Mouse (Mus musculus) midbrain, embryonic 14.5 days (tissue): ENCODE measurements around the gene Zfp629. TPM values are rescaled to one million over a fixed set of nuclear protein-coding genes. Genes with fewer than 3 reads are reported as not detected.

Experiments used
- ATAC-seq: fragments of 200-750 bp; cut with Nextera tagmentation; 2 replicates; pipeline ENCODE4 v1.8.0; 2017; ENCODE audit warnings: moderate number of reproducible peaks, moderate library complexity; ENCODE audit not compliant: low FRiP score, low TSS enrichment
- DNase-seq: peaks from one replicate; pipeline ENCODE4 v3.0.0-alpha.2; 2015
- H3K27ac ChIP-seq: fragments of 300-500 bp; sonication (generic); replicated peaks from 2 replicates; pipeline ENCODE4 v1.5.1; 2014; ENCODE audit warnings: mild to moderate bottlenecking, low read depth, low read length, moderate library complexity
- H3K27me3 ChIP-seq: fragments of 300-500 bp; sonication (generic); 2 replicates; pipeline ENCODE4 v1.6.1; 2014; ENCODE audit warnings: low read length, control low read depth, mixed read lengths; ENCODE audit not compliant: control insufficient read depth, insufficient read depth
- H3K36me3 ChIP-seq: fragments of 300-500 bp; sonication (generic); 2 replicates; pipeline ENCODE4 v1.6.1; 2014; ENCODE audit warnings: low read length, control low read depth; ENCODE audit not compliant: control insufficient read depth, insufficient read depth
- H3K4me1 ChIP-seq: fragments of 300-500 bp; sonication (generic); 2 replicates; pipeline ENCODE4 v1.6.1; 2014; ENCODE audit warnings: mild to moderate bottlenecking, antibody characterized with exemption, low read length, control low read depth; ENCODE audit not compliant: control insufficient read depth, insufficient read depth
- H3K4me2 ChIP-seq: fragments of 300-500 bp; sonication (generic); 2 replicates; pipeline ENCODE4 v1.6.1; 2014; ENCODE audit warnings: mild to moderate bottlenecking, low read length, moderate library complexity
- H3K4me3 ChIP-seq: fragments of 300-500 bp; sonication (generic); replicated peaks from 2 replicates; pipeline ENCODE4 v1.5.1; 2014; ENCODE audit warnings: low read depth, low read length
- H3K9ac ChIP-seq: fragments of 300-500 bp; sonication (generic); replicated peaks from 2 replicates; pipeline ENCODE4 v1.6.1; 2014; ENCODE audit warnings: mild to moderate bottlenecking, low read length, moderate library complexity
- H3K9me3 ChIP-seq: fragments of 300-500 bp; sonication (generic); 2 replicates; pipeline ENCODE4 v1.6.1; 2016; ENCODE audit warnings: low read length, control low read depth, mixed read lengths; ENCODE audit not compliant: control insufficient read depth
- WGBS: fragments of 180-500 bp; shearing (Covaris S2); extraction: QIAGEN DNeasy Blood & Tissue Kit; methylation state at CpG from one replicate; pipeline ENCODE4 v1.1.7; 2014; 5-methylcytosine and 5-hydroxymethylcytosine counted together
- polyA plus RNA-seq: library from polyadenylated mRNA; unstranded; fragments of >200 nt; fragmentation: Nextera tagmentation; extraction: Ambion mirVana; gene quantifications from 2 replicates; pipeline ENCODE4 v1.2.1, GENCODE M21; 2014

Zfp629 gene
- polyA plus RNA-seq, 1 experiment from 2014 or later, result 31.6 TPM

DNA sequence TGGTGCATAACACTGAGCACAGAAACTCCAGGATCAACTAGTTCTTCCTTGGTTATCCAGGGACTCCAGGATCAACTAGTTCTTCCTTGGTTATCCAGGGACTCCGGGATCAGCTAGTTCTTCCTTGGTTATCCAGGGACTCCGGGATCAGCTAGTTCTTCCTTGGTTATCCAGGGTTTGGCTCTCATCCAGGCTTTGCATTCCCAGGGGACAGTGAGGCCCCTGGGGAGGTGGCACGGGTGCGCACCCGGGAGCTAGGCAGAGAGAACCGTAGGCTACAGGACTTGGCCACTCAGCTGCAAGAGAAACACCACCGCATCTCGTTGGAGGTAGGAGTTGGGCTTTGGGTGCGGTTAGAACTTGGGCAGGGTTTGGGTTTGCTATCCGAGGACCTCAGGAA lies 24.5 kb downstream of the Zfp629 start:
- no peak for DNase-seq
- 95% methylated on average over 10 of the region's 10 CpGs for WGBS
- H3K4me1 ChIP-seq, result peaks cover 14% of the 10 kb centered on the region; the same call in 1 of the 2 replicates
- no peak for ATAC-seq
- no peak overlapping the region for H3K4me3 ChIP-seq
- no peak overlapping the region for H3K4me2 ChIP-seq
- H3K27me3 ChIP-seq, result no peaks in the 10 kb centered on the region
- peaks cover 66% of the 10 kb centered on the region for H3K36me3 ChIP-seq
- H3K9me3 ChIP-seq, result no peaks in the 10 kb centered on the region
- H3K9ac ChIP-seq, result no peak overlapping the region
- no peak overlapping the region for H3K27ac ChIP-seq

DNA sequence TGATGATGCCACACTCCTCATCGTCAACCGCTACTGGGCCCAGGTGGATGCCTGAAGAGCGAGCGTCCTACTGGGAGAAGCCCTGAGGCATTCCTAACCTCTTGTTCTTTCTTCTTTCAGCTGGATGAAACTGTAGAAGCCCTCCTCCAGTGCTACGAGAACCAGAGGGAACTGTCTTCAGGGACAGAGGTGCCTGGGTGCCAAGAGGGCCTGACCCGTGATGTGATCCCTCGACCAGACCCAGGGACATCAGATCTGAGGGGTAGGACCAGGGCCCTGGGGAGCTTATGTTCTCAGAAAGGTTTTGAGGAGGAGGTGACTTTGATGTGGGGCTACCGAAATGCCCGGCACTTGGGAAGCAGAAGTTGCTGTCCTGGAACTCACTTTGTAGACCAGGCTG lies 26.0 kb downstream of the Zfp629 start:
- Histone ChIP-seq H3K9ac (no peak overlapping the region), H3K36me3 (peaks cover 58% of the 10 kb centered on the region)
- WGBS, result 92% methylated on average over 9 of the region's 9 CpGs

DNA sequence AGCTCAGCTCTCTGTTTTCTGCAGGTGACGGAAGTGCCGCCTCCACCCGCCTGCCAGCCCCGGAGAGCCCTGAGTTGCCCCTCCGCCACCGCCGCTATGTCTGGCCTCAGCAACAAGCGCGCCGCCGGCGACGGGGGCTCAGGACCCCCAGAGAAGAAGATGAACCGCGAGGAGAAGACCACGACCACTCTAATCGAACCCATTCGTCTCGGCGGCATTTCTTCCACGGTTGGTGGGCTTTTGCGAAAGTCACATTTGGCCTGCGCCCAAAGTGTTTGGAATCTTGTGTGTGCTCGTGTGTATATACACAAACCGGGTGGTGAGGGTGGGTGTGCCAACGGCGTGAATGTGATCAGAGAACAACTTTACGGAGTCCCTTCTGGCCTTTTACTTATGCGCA lies 26.7 kb downstream of the Zfp629 start:
- 6% methylated on average over 29 of the region's 29 CpGs for WGBS

More for the DNA sequence above, 26.0 kb downstream of the Zfp629 start:
- peak overlapping the region; percentile 89 for H3K4me3 ChIP-seq
- no peak for DNase-seq
- peak overlapping the region; percentile 89 for H3K4me2 ChIP-seq
- H3K4me1 ChIP-seq, result peaks cover 14% of the 10 kb centered on the region; the same call in 1 of the 2 replicates
- no peaks in the 10 kb centered on the region for H3K27me3 ChIP-seq
- no peaks in the 10 kb centered on the region for H3K9me3 ChIP-seq
- no peak for ATAC-seq
- H3K27ac ChIP-seq, result no peak overlapping the region

DNA sequence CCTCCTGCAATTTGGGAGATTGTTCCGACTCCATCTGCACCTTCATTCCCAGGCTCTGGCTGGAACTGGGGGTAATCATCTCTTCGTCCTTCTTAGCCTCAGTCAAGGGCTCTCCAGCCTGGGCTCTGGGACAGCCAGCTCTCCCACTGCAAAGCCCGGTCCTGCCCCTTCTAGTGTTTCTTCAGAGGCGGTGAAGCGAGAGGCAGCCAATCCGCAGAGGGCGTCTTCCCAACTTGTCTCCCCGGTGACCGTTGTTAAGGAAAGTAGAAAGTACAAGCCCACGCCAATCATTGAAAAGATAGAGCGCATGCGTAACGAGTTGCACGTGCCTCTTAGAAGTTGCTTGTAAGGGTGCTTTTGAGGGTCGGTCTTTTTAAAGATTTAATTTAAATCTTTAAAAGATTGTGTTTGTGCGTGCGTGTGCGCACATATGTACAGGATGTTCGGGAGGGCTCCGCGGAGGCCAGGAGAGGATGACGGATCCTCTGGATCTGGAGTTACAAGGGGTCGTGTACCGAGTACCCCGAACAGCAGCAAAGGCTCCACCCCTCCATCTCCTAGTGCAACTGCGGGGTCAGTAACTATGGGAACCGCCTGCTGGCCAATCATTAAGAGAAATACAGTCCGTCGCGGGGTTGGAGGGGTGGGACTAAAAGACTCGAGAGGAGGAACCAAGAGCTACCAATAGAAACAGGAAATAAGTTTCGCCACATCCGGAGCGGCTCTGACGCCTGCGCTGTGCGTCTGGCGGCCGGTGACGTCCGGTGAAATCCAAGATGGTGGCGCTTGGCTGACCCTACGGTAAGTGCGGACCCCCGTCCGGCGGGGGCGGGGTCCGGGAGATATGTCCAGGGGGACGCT lies 27.4 kb downstream of the Zfp629 start, which contains the start of the genes Ccdc189 and Rnf40:
Gene Ccdc189 (minus strand): TSS at position 585 of the 861 bp plus-strand sequence.
Gene Rnf40 (plus strand): TSS at position 757 of the 861 bp plus-strand sequence.
- under 1% methylated on average over 50 of the region's 50 CpGs for WGBS
- peaks cover 57% of the 10 kb centered on the region for H3K36me3 ChIP-seq
- peak; percentile 97 for DNase-seq
- H3K9me3 ChIP-seq, result no peaks in the 10 kb centered on the region
- peak within 1 kb of the TSS; percentile 76 for H3K27ac ChIP-seq
- peak; percentile 97 for ATAC-seq
- H3K4me3 ChIP-seq, result peak within 1 kb of the TSS; percentile 89
- no peaks in the 10 kb centered on the region for H3K27me3 ChIP-seq
- H3K4me1 ChIP-seq, result peaks cover 14% of the 10 kb centered on the region; the same call in 1 of the 2 replicates
- peak within 1 kb of the TSS; percentile 74 for H3K9ac ChIP-seq
- H3K4me2 ChIP-seq, result peak within 1 kb of the TSS; percentile 89

More for the DNA sequence above, 26.7 kb downstream of the Zfp629 start:
- Histone ChIP-seq H3K4me1 (peaks cover 14% of the 10 kb centered on the region; the same call in 1 of the 2 replicates), H3K4me2 (peak overlapping the region; percentile 89), H3K9me3 (no peaks in the 10 kb centered on the region), H3K27ac (peak overlapping the region; percentile 68), H3K9ac (peak overlapping the region; percentile 74), H3K36me3 (peaks cover 57% of the 10 kb centered on the region), H3K27me3 (no peaks in the 10 kb centered on the region), H3K4me3 (peak overlapping the region; percentile 89)
- ATAC-seq (no peak), DNase-seq (no peak)

DNA sequence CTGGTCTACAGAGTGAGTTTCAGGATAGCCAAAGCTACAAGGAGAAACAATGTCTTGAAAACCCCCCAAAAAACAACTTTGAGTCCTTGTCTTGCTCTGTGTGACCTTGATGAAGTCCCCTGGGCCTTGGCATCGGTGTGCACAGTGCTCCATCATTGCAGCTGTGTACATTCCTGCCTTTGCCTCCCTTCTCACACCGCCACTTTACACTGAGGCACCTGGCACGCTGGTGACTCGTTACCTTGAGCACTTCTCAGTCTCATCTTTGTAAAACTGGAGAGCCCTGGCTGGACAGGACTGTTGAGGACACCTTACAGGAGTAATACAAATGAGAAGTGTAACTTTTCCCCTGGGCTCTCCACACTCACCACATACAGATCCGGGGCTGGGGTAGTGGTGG lies 28.4 kb downstream of the Zfp629 start:
- Histone ChIP-seq H3K36me3 (peaks cover 57% of the 10 kb centered on the region), H3K4me1 (peaks cover 14% of the 10 kb centered on the region; the same call in 1 of the 2 replicates), H3K4me3 (peak overlapping the region; percentile 89; the same call in 1 of the 2 replicates), H3K27ac (no peak overlapping the region), H3K9me3 (no peaks in the 10 kb centered on the region), H3K4me2 (peak overlapping the region; percentile 89), H3K27me3 (no peaks in the 10 kb centered on the region), H3K9ac (no peak overlapping the region)
- 82% methylated on average over 5 of the region's 5 CpGs for WGBS
- DNase-seq (no peak), ATAC-seq (no peak)

DNA sequence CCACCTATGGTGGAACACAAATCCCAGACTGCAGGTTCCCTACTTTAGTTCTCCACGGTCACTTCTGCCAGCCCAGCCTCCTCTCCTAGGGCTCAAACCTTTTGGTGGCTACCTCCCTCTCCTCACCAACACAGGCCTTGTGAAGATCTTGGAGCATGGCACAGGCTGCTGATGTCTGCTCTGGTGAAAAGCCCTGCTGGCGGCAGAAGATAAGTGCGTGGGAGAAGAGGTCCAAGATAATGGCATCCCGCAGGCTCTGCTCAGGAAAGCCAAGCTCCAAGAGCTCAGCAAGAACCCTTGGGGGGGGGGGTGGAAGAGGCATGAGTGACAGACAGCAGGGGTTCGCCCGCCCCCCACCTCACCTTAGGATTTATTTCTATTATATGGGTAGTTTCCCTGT lies 29.4 kb downstream of the Zfp629 start:
- Histone ChIP-seq H3K27ac (no peak overlapping the region), H3K36me3 (peaks cover 56% of the 10 kb centered on the region), H3K9me3 (no peaks in the 10 kb centered on the region), H3K4me2 (no peak overlapping the region), H3K27me3 (no peaks in the 10 kb centered on the region), H3K4me3 (no peak overlapping the region), H3K9ac (no peak overlapping the region), H3K4me1 (peaks cover 14% of the 10 kb centered on the region; the same call in 1 of the 2 replicates)
- DNase-seq, result no peak
- WGBS, result 91% methylated on average over 6 of the region's 6 CpGs
- ATAC-seq, result no peak

DNA sequence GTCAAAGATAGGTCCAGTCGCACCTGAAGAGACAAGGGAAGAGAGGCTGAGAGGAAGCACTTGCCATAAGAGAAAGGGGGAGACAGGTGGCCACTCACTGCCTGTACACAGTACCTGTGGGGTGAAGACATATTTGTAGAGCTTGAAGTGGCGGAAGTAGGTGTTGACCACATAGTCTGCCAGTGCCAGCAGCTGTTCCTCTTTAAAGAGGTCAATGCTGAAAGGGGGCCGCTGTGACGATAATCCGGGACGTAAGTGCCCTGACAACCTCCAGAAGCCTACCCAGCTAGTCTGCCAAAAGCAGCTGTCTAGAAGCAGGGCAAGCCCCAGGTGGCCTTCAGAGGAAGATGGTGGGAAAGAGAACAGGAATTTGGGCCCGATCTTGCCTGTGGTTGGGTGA lies 30.6 kb downstream of the Zfp629 start:
- Histone ChIP-seq H3K4me1 (peaks cover 14% of the 10 kb centered on the region; the same call in 1 of the 2 replicates), H3K4me2 (no peak overlapping the region), H3K4me3 (no peak overlapping the region), H3K27me3 (no peaks in the 10 kb centered on the region), H3K36me3 (peaks cover 57% of the 10 kb centered on the region), H3K9ac (no peak overlapping the region), H3K27ac (no peak overlapping the region), H3K9me3 (no peaks in the 10 kb centered on the region)
- DNase-seq, result no peak
- WGBS, result 84% methylated on average over 7 of the region's 7 CpGs
- no peak for ATAC-seq

DNA sequence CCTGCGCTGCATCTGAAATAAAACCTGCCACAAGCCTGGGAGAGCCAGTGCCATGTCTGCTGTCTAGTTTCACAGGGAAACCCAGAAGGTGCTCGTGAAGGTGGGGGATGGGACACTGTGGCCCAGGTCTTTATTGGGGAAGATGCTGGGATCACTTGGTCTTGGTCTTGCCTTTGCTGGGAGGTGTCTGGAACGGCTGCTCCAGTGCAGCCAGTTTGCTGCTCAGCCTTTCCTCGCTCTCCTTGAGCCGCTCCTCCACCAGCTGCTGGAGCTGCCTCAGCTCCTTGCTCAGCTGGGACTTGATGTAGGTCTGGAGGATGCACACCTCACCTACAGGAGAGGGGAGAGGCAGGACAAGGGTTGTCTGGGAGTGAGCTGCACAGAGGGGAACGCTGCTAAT lies 32.3 kb downstream of the Zfp629 start:
- H3K9ac ChIP-seq, result no peak overlapping the region
- ATAC-seq (no peak), DNase-seq (no peak)
- H3K4me3 ChIP-seq, result no peak overlapping the region
- no peaks in the 10 kb centered on the region for H3K27me3 ChIP-seq
- H3K36me3 ChIP-seq, result peaks cover 63% of the 10 kb centered on the region
- no peak overlapping the region for H3K4me2 ChIP-seq
- H3K4me1 ChIP-seq, result 0 out of 2 replicates have a peak, but pooled peaks cover 7% of the 10 kb centered on the region
- WGBS, result 98% methylated on average over 6 of the region's 6 CpGs
- H3K27ac ChIP-seq, result no peak overlapping the region
- no peaks in the 10 kb centered on the region for H3K9me3 ChIP-seq
